ENCODE assay signal across 12 mouse cellular contexts in the genomic region with DNA sequence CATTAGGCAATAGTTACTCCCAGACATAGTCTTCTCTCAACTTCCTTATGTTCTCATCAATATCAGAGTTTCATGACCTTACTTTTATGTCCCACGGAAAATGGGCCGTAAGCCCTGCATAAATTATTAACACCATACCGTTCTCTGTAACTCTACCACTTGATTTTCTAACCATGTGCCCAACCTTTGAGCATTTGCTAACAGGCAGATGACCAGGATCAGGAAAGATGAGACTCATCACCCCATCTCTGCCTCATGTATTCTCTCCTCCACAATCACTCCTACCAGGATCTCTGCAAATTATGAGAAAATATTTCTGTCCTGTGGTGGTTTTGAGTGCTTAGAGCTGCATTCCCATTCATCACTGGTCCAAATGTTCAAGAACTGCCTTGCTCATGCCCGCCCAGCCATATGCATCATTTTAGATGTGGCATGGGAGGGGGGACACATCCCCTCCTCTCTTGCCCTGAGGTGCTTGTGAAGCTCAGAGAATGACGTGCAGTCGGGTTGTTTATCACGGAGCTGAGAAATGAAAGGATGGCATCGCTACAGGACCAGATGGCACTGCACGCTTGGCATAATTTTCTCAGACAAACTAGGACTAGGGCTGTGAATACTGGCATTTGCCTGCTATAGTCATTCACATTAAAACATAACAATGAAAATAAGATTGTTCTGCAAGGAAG.
A peak's percentile ranks its signal among the peaks of the same experiment; 100 is the strongest.
DNase-seq lines count a peak whose midpoint lies in the region; ATAC-seq and TF ChIP-seq lines count a peak whose summit lies in the region.
"Had no signal": no experiment of that assay in that cellular context is flagged by ENCODE, and none has a peak within 500 bp of the region (broad histone marks: within the 10 kb centered on the region; RNA-seq: fewer than 3 reads in every experiment).

No protein-coding gene starts in this region.

- WGBS in forebrain, embryonic 14.5 days: 67% methylated on average over 9 of the region's 9 CpGs
- 93% methylated on average over 9 of the region's 9 CpGs for WGBS in forebrain, embryonic 10.5 days
- 54% methylated on average over 9 of the region's 9 CpGs for WGBS in forebrain, postnatal 0 days
- WGBS in intestine, embryonic 15.5 days: 87% methylated on average over 9 of the region's 9 CpGs

- no peak overlapping the region for H3K9ac ChIP-seq in forebrain, embryonic 14.5 days (ENCODE audit: low read length)
- no peak overlapping the region for H3K9ac ChIP-seq in forebrain, postnatal 0 days
- no peak overlapping the region for H3K9ac ChIP-seq in intestine, embryonic 15.5 days
- H3K9ac ChIP-seq: heart, embryonic 15.5 days had no signal

- no peaks in the 10 kb centered on the region for H3K4me1 ChIP-seq in forebrain, embryonic 14.5 days (ENCODE audit: control insufficient read depth, insufficient read depth, low read length)
- 0 out of 2 replicates have a peak, but pooled peaks cover 4% of the 10 kb centered on the region for H3K4me1 ChIP-seq in forebrain, embryonic 10.5 days
- 0 out of 2 replicates have a peak, but pooled peaks cover 3% of the 10 kb centered on the region for H3K4me1 ChIP-seq in forebrain, postnatal 0 days (ENCODE audit: insufficient read depth)
- no peaks in the 10 kb centered on the region for H3K4me1 ChIP-seq in intestine, embryonic 15.5 days (replicated peaks)
- H3K4me1 ChIP-seq: heart, embryonic 15.5 days had no signal

- no peak overlapping the region for H3K4me2 ChIP-seq in forebrain, embryonic 14.5 days (ENCODE audit: low read length)
- H3K4me2 ChIP-seq in forebrain, postnatal 0 days (ENCODE audit: low read depth): no peak overlapping the region
- H3K4me2 ChIP-seq in intestine, embryonic 15.5 days (replicated peaks): no peak overlapping the region
- H3K4me2 ChIP-seq: heart, embryonic 15.5 days had no signal

- H3K4me3 ChIP-seq in forebrain, embryonic 14.5 days (ENCODE audit: low read depth, low read length): no peak overlapping the region
- H3K4me3 ChIP-seq in forebrain, embryonic 10.5 days: no peak overlapping the region
- H3K4me3 ChIP-seq in forebrain, postnatal 0 days (ENCODE audit: low read depth, low read length): no peak overlapping the region
- no peak overlapping the region for H3K4me3 ChIP-seq in intestine, embryonic 15.5 days (replicated peaks)
- H3K4me3 ChIP-seq: erythroblast, embryonic 14.5 days; heart, embryonic 15.5 days had no signal

- no peaks in the 10 kb centered on the region for H3K36me3 ChIP-seq in forebrain, embryonic 14.5 days (ENCODE audit: control insufficient read depth, insufficient read depth, low read length)
- H3K36me3 ChIP-seq in forebrain, embryonic 10.5 days (replicated peaks): no peaks in the 10 kb centered on the region
- H3K36me3 ChIP-seq in forebrain, postnatal 0 days (ENCODE audit: insufficient read depth): no peaks in the 10 kb centered on the region
- no peaks in the 10 kb centered on the region for H3K36me3 ChIP-seq in intestine, embryonic 15.5 days
- H3K36me3 ChIP-seq: heart, embryonic 15.5 days had no signal

- no peaks in the 10 kb centered on the region for H3K27me3 ChIP-seq in forebrain, embryonic 14.5 days (replicated peaks; ENCODE audit: control insufficient read depth, insufficient read depth, low read length)
- no peaks in the 10 kb centered on the region for H3K27me3 ChIP-seq in forebrain, embryonic 10.5 days (ENCODE audit: poor library complexity, severe bottlenecking)
- no peaks in the 10 kb centered on the region for H3K27me3 ChIP-seq in forebrain, postnatal 0 days (ENCODE audit: insufficient read depth, low read length)
- H3K27me3 ChIP-seq in intestine, embryonic 15.5 days (replicated peaks): no peaks in the 10 kb centered on the region
- H3K27me3 ChIP-seq: heart, embryonic 15.5 days had no signal

- peak; percentile 95 for ATAC-seq in forebrain, embryonic 14.5 days
- ATAC-seq in forebrain, postnatal 0 days: peak; percentile 99
- no peak for ATAC-seq in intestine, embryonic 15.5 days
- ATAC-seq in erythroblast, adult 5-6 weeks (replicated peaks; ENCODE audit: low FRiP score, poor library complexity, severe bottlenecking): no peak

- H3K9me3 ChIP-seq in forebrain, embryonic 14.5 days (replicated peaks; ENCODE audit: control insufficient read depth, low read length): no peaks in the 10 kb centered on the region
- no peaks in the 10 kb centered on the region for H3K9me3 ChIP-seq in forebrain, embryonic 10.5 days
- H3K9me3 ChIP-seq in forebrain, postnatal 0 days (ENCODE audit: low read length): no peaks in the 10 kb centered on the region
- no peaks in the 10 kb centered on the region for H3K9me3 ChIP-seq in intestine, embryonic 15.5 days
- H3K9me3 ChIP-seq: heart, embryonic 15.5 days had no signal

- TF ChIP-seq CTCF in forebrain, postnatal 0 days (IDR thresholded peaks at IDR 0.05; ENCODE audit: low read depth): no peak

- peak overlapping the region; percentile 65 for H3K27ac ChIP-seq in forebrain, embryonic 14.5 days (ENCODE audit: low read depth, low read length)
- no peak overlapping the region for H3K27ac ChIP-seq in forebrain, embryonic 10.5 days
- H3K27ac ChIP-seq in forebrain, postnatal 0 days (ENCODE audit: low read depth, low read length): peak overlapping the region; percentile 68
- no peak overlapping the region for H3K27ac ChIP-seq in intestine, embryonic 15.5 days
- H3K27ac ChIP-seq: heart, embryonic 15.5 days; kidney, postnatal 0 days had no signal

- DNase-seq in forebrain, embryonic 14.5 days (ENCODE audit: low spot score): peak; percentile 89
- no peak for DNase-seq in forebrain, embryonic 10.5 days (ENCODE audit: extremely low spot score, low spot score)
- peak; percentile 89 for DNase-seq in forebrain, postnatal 0 days
- peak; percentile 42 to 45 for DNase-seq in layer of hippocampus, postnatal 25 days (ENCODE audit: extremely low spot score in 1 of 2, low spot score in 1 of 2)
- peak; percentile 74 to 88 for DNase-seq in right cerebral cortex, postnatal 10 days (ENCODE audit: low spot score in 2 of 2)
- DNase-seq in embryo, embryonic 9.5 days (ENCODE audit: extremely low spot score): no peak
- DNase-seq: lung, postnatal 10 days had no signal

Comparison
In these comparisons a context has a peak if more than half of its experiments do, and no peak if none do; other contexts are left out.
1. DNase-seq: peak in forebrain, embryonic 14.5 days (single experiment), forebrain, postnatal 0 days (single experiment), layer of hippocampus, postnatal 25 days (2 of 2) and right cerebral cortex, postnatal 10 days (2 of 2); none in forebrain, embryonic 10.5 days (single experiment) and embryo, embryonic 9.5 days (single experiment).
2. H3K27ac ChIP-seq: peak in forebrain, embryonic 14.5 days (single experiment) and forebrain, postnatal 0 days (single experiment); none in forebrain, embryonic 10.5 days (single experiment) and intestine, embryonic 15.5 days (single experiment).
3. ATAC-seq: peak in forebrain, embryonic 14.5 days (single experiment) and forebrain, postnatal 0 days (single experiment); none in intestine, embryonic 15.5 days (single experiment) and erythroblast, adult 5-6 weeks (single experiment).